ENCODE assay signal across 25 mouse cellular contexts in genomic region chr2:6586122-6586681, GRCm38 (mm10).
A peak's percentile ranks its signal among the peaks of the same experiment; 100 is the strongest.
DNase-seq lines count a peak whose midpoint lies in the region; ATAC-seq and TF ChIP-seq lines count a peak whose summit lies in the region.
"Had no signal": no experiment of that assay in that cellular context is flagged by ENCODE, and none has a peak within 500 bp of the region (broad histone marks: within the 10 kb centered on the region; RNA-seq: fewer than 3 reads in every experiment).

No protein-coding gene starts in this region.

- DNase-seq in forebrain, embryonic 14.5 days (ENCODE audit: low spot score): no peak
- no peak for DNase-seq in limb, embryonic 10.5 days (ENCODE audit: low spot score)
- DNase-seq in midbrain, embryonic 14.5 days: no peak
- DNase-seq in forebrain, postnatal 0 days: no peak
- no peak for DNase-seq in spleen, postnatal 14 days (ENCODE audit: low spot score in 2 of 2)
- DNase-seq: adrenal gland, adult 8-10 months; adrenal gland, postnatal 25 days; cerebellum, adult 18-20 months; cerebellum, adult 9-10 months; cerebellum, postnatal 14 days; gastrocnemius, postnatal 10 days; gastrocnemius, postnatal 36 days; heart, adult 2 months; heart, postnatal 14 days; heart, postnatal 4 days had no signal

- H3K9ac ChIP-seq in forebrain, embryonic 15.5 days (replicated peaks): no peak overlapping the region
- no peak overlapping the region for H3K9ac ChIP-seq in forebrain, embryonic 14.5 days (ENCODE audit: low read length)
- H3K9ac ChIP-seq in limb, embryonic 12.5 days (replicated peaks): no peak overlapping the region
- no peak overlapping the region for H3K9ac ChIP-seq in midbrain, embryonic 14.5 days (replicated peaks; ENCODE audit: low read length)
- H3K9ac ChIP-seq in midbrain, embryonic 16.5 days (ENCODE audit: low read depth, low read length): no peak overlapping the region
- H3K9ac ChIP-seq in forebrain, postnatal 0 days: no peak overlapping the region
- H3K9ac ChIP-seq: embryonic facial prominence, embryonic 12.5 days; embryonic facial prominence, embryonic 15.5 days; heart, embryonic 13.5 days; hindbrain, embryonic 12.5 days had no signal

- no peaks in the 10 kb centered on the region for H3K9me3 ChIP-seq in forebrain, embryonic 15.5 days
- no peaks in the 10 kb centered on the region for H3K9me3 ChIP-seq in forebrain, embryonic 14.5 days (replicated peaks; ENCODE audit: control insufficient read depth, low read length)
- H3K9me3 ChIP-seq in limb, embryonic 12.5 days: no peaks in the 10 kb centered on the region
- no peaks in the 10 kb centered on the region for H3K9me3 ChIP-seq in limb, embryonic 10.5 days (replicated peaks)
- H3K9me3 ChIP-seq in midbrain, embryonic 14.5 days (ENCODE audit: control insufficient read depth, low read length): no peaks in the 10 kb centered on the region
- no peaks in the 10 kb centered on the region for H3K9me3 ChIP-seq in midbrain, embryonic 16.5 days (replicated peaks; ENCODE audit: control insufficient read depth, low read length, poor library complexity, severe bottlenecking)
- no peaks in the 10 kb centered on the region for H3K9me3 ChIP-seq in forebrain, postnatal 0 days (ENCODE audit: low read length)
- H3K9me3 ChIP-seq: embryonic facial prominence, embryonic 12.5 days; embryonic facial prominence, embryonic 15.5 days; heart, embryonic 10.5 days; heart, embryonic 13.5 days; hindbrain, embryonic 12.5 days had no signal

- peak overlapping the region; percentile 14; the same call in 1 of the 2 replicates for H3K27ac ChIP-seq in forebrain, embryonic 15.5 days (replicated peaks)
- no peak overlapping the region for H3K27ac ChIP-seq in forebrain, embryonic 14.5 days (ENCODE audit: low read depth, low read length)
- H3K27ac ChIP-seq in limb, embryonic 12.5 days: no peak overlapping the region
- no peak overlapping the region for H3K27ac ChIP-seq in limb, embryonic 10.5 days
- H3K27ac ChIP-seq in midbrain, embryonic 14.5 days (replicated peaks; ENCODE audit: low read depth, low read length): 0 out of 2 replicates have a peak overlapping the region, but pooled peaks have one; percentile 13
- H3K27ac ChIP-seq in midbrain, embryonic 16.5 days (ENCODE audit: low read length): no peak overlapping the region
- H3K27ac ChIP-seq in forebrain, postnatal 0 days (ENCODE audit: low read depth, low read length): no peak overlapping the region
- H3K27ac ChIP-seq: embryonic facial prominence, embryonic 12.5 days; embryonic facial prominence, embryonic 15.5 days; heart, adult 2 months; heart, embryonic 10.5 days; heart, embryonic 13.5 days; hindbrain, embryonic 12.5 days had no signal

- 91% methylated on average over 10 of the region's 10 CpGs for WGBS in forebrain, embryonic 15.5 days
- WGBS in forebrain, embryonic 14.5 days: 90% methylated on average over 10 of the region's 10 CpGs
- WGBS in limb, embryonic 12.5 days: 90% methylated on average over 10 of the region's 10 CpGs
- WGBS in limb, embryonic 10.5 days: 96% methylated on average over 10 of the region's 10 CpGs
- 91% methylated on average over 10 of the region's 10 CpGs for WGBS in midbrain, embryonic 14.5 days
- WGBS in midbrain, embryonic 16.5 days: 88% methylated on average over 10 of the region's 10 CpGs
- 91% methylated on average over 10 of the region's 10 CpGs for WGBS in forebrain, postnatal 0 days

- H3K4me1 ChIP-seq in forebrain, embryonic 15.5 days: peaks cover 3% of the 10 kb centered on the region; the same call in 1 of the 2 replicates
- H3K4me1 ChIP-seq in forebrain, embryonic 14.5 days (ENCODE audit: control insufficient read depth, insufficient read depth, low read length): no peaks in the 10 kb centered on the region; the same call in 1 of the 2 replicates
- peaks cover 6% of the 10 kb centered on the region for H3K4me1 ChIP-seq in limb, embryonic 12.5 days (replicated peaks)
- no peaks in the 10 kb centered on the region for H3K4me1 ChIP-seq in limb, embryonic 10.5 days
- no peaks in the 10 kb centered on the region for H3K4me1 ChIP-seq in midbrain, embryonic 14.5 days (ENCODE audit: control insufficient read depth, insufficient read depth, low read length)
- H3K4me1 ChIP-seq in midbrain, embryonic 16.5 days (ENCODE audit: control insufficient read depth, insufficient read depth, low read length): no peaks in the 10 kb centered on the region
- no peaks in the 10 kb centered on the region for H3K4me1 ChIP-seq in forebrain, postnatal 0 days (ENCODE audit: insufficient read depth)
- H3K4me1 ChIP-seq: embryonic facial prominence, embryonic 12.5 days; embryonic facial prominence, embryonic 15.5 days; heart, embryonic 10.5 days; heart, embryonic 13.5 days; hindbrain, embryonic 12.5 days had no signal

- ATAC-seq in forebrain, embryonic 15.5 days (replicated peaks): no peak
- ATAC-seq in forebrain, embryonic 14.5 days: no peak
- 0 out of 2 replicates have a peak, but pooled peaks have one; percentile 42 for ATAC-seq in limb, embryonic 12.5 days (ENCODE audit: insufficient number of reproducible peaks, insufficient read depth, low FRiP score, low TSS enrichment, low read depth)
- ATAC-seq in midbrain, embryonic 14.5 days (ENCODE audit: low FRiP score, low TSS enrichment): no peak
- no peak for ATAC-seq in midbrain, embryonic 16.5 days
- peak; percentile 21; the same call in 1 of the 2 replicates for ATAC-seq in forebrain, postnatal 0 days
- ATAC-seq: activated CD4-positive, CD25-positive, alpha-beta regulatory T cell, adult 4 months; CD4-positive, CD25-positive, alpha-beta regulatory T cell, adult 4 months had no signal

- H3K4me3 ChIP-seq in forebrain, embryonic 15.5 days: no peak overlapping the region
- H3K4me3 ChIP-seq in forebrain, embryonic 14.5 days (ENCODE audit: low read depth, low read length): no peak overlapping the region
- no peak overlapping the region for H3K4me3 ChIP-seq in limb, embryonic 12.5 days (replicated peaks)
- H3K4me3 ChIP-seq in limb, embryonic 10.5 days: no peak overlapping the region
- no peak overlapping the region for H3K4me3 ChIP-seq in midbrain, embryonic 14.5 days (replicated peaks; ENCODE audit: low read depth, low read length)
- H3K4me3 ChIP-seq in midbrain, embryonic 16.5 days (ENCODE audit: low read depth, low read length): no peak overlapping the region
- H3K4me3 ChIP-seq in forebrain, postnatal 0 days (ENCODE audit: low read depth, low read length): no peak overlapping the region
- H3K4me3 ChIP-seq: embryonic facial prominence, embryonic 12.5 days; embryonic facial prominence, embryonic 15.5 days; heart, adult 2 months; heart, embryonic 10.5 days; heart, embryonic 13.5 days; hindbrain, embryonic 12.5 days had no signal

- peaks cover 21% of the 10 kb centered on the region; the same call in 1 of the 2 replicates for H3K36me3 ChIP-seq in forebrain, embryonic 15.5 days
- H3K36me3 ChIP-seq in forebrain, embryonic 14.5 days (ENCODE audit: control insufficient read depth, insufficient read depth, low read length): peaks cover 30% of the 10 kb centered on the region
- H3K36me3 ChIP-seq in limb, embryonic 12.5 days: no peaks in the 10 kb centered on the region
- H3K36me3 ChIP-seq in limb, embryonic 10.5 days: no peaks in the 10 kb centered on the region
- H3K36me3 ChIP-seq in midbrain, embryonic 14.5 days (ENCODE audit: control insufficient read depth, insufficient read depth, low read length): peaks cover 24% of the 10 kb centered on the region
- peaks cover 12% of the 10 kb centered on the region; the same call in 1 of the 2 replicates for H3K36me3 ChIP-seq in midbrain, embryonic 16.5 days (ENCODE audit: control insufficient read depth, insufficient read depth, low read length)
- peaks cover 25% of the 10 kb centered on the region for H3K36me3 ChIP-seq in forebrain, postnatal 0 days (ENCODE audit: insufficient read depth)
- H3K36me3 ChIP-seq: embryonic facial prominence, embryonic 12.5 days; embryonic facial prominence, embryonic 15.5 days; heart, embryonic 10.5 days had no signal

- H3K27me3 ChIP-seq in forebrain, embryonic 15.5 days: no peaks in the 10 kb centered on the region
- no peaks in the 10 kb centered on the region for H3K27me3 ChIP-seq in forebrain, embryonic 14.5 days (replicated peaks; ENCODE audit: control insufficient read depth, insufficient read depth, low read length)
- no peaks in the 10 kb centered on the region for H3K27me3 ChIP-seq in limb, embryonic 12.5 days
- H3K27me3 ChIP-seq in limb, embryonic 10.5 days (ENCODE audit: low read depth, poor library complexity, severe bottlenecking): no peaks in the 10 kb centered on the region
- no peaks in the 10 kb centered on the region for H3K27me3 ChIP-seq in midbrain, embryonic 14.5 days (ENCODE audit: control insufficient read depth, insufficient read depth, low read length)
- H3K27me3 ChIP-seq in midbrain, embryonic 16.5 days (ENCODE audit: control insufficient read depth, insufficient read depth, low read depth, low read length): no peaks in the 10 kb centered on the region
- H3K27me3 ChIP-seq in forebrain, postnatal 0 days (ENCODE audit: insufficient read depth, low read length): no peaks in the 10 kb centered on the region
- H3K27me3 ChIP-seq: embryonic facial prominence, embryonic 12.5 days; embryonic facial prominence, embryonic 15.5 days; heart, embryonic 13.5 days; hindbrain, embryonic 12.5 days had no signal

- H3K4me2 ChIP-seq in forebrain, embryonic 15.5 days (replicated peaks): no peak overlapping the region
- H3K4me2 ChIP-seq in forebrain, embryonic 14.5 days (ENCODE audit: low read length): no peak overlapping the region
- no peak overlapping the region for H3K4me2 ChIP-seq in limb, embryonic 12.5 days
- no peak overlapping the region for H3K4me2 ChIP-seq in midbrain, embryonic 14.5 days (ENCODE audit: low read length)
- no peak overlapping the region for H3K4me2 ChIP-seq in midbrain, embryonic 16.5 days (ENCODE audit: low read length)
- H3K4me2 ChIP-seq in forebrain, postnatal 0 days (ENCODE audit: low read depth): no peak overlapping the region
- H3K4me2 ChIP-seq: embryonic facial prominence, embryonic 12.5 days; embryonic facial prominence, embryonic 15.5 days; heart, embryonic 13.5 days; hindbrain, embryonic 12.5 days had no signal

- no peak for TF ChIP-seq CTCF in forebrain, postnatal 0 days (IDR thresholded peaks at IDR 0.05; ENCODE audit: low read depth)

Comparison
In these comparisons a context has a peak if more than half of its experiments do, and no peak if none do; other contexts are left out.
1. ATAC-seq: peak in limb, embryonic 12.5 days (single experiment) and forebrain, postnatal 0 days (single experiment); none in forebrain, embryonic 15.5 days (single experiment), forebrain, embryonic 14.5 days (single experiment), midbrain, embryonic 14.5 days (single experiment) and midbrain, embryonic 16.5 days (single experiment).
2. H3K27ac ChIP-seq: peak in forebrain, embryonic 15.5 days (single experiment) and midbrain, embryonic 14.5 days (single experiment); none in forebrain, embryonic 14.5 days (single experiment), limb, embryonic 12.5 days (single experiment), limb, embryonic 10.5 days (single experiment), midbrain, embryonic 16.5 days (single experiment) and forebrain, postnatal 0 days (single experiment).